Mouse (Mus musculus) bone marrow, adult 2 months (tissue): ENCODE results near the gene Hrc.

Experiments
- CTCF ChIP-seq: fragments of 200-500 bp; IDR thresholded peaks from 2 replicates; pipeline ENCODE4 v1.5.1; 2011; ENCODE audit warnings: low read length, control low read depth; ENCODE audit not compliant: control insufficient read depth, insufficient read depth
- POLR2A ChIP-seq: fragments of 200-500 bp; IDR thresholded peaks from 2 replicates; pipeline ENCODE4 v1.6.1; 2011; ENCODE audit warnings: low read depth, mild to moderate bottlenecking, control low read depth, low read length, borderline replicate concordance; ENCODE audit not compliant: control insufficient read depth

DNA sequence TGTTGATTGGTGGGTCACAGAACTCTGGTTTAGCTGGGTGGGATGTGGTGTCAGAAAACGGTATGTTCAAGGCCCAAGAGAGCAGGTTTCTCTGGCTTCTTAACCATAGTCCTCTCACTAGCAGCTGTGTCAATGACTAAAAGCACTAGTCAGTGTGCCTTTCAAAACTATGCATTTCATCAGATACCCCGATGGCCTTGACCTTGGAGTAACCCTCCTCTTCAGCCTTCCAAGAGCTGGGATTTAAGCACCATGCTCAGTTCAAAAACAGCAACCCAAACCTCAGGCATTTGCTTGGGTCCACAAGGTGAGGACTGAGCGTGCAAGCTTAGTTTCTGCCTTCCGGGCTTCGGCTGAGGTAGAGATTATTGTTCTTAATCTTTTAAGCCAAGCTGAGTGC is 37.3 kb downstream of the Hrc start:
- TF ChIP-seq CTCF: no peak
- no peak for TF ChIP-seq POLR2A
